ENCODE assay signal across 23 mouse cellular contexts in genomic region chr3:28612330-28612729, GRCm38 (mm10).
A peak's percentile ranks its signal among the peaks of the same experiment; 100 is the strongest.
DNase-seq lines count a peak whose midpoint lies in the region; ATAC-seq lines count a peak whose summit lies in the region.
"Had no signal": no experiment of that assay in that cellular context is flagged by ENCODE, and none has a peak within 500 bp of the region (broad histone marks: within the 10 kb centered on the region; RNA-seq: fewer than 3 reads in every experiment).

No protein-coding gene starts in this region.

- intact Hi-C loops in left cerebral cortex, postnatal 14 days (cut with DNase I) = no loop called here

- H3K9ac ChIP-seq in liver, embryonic 11.5 days (ENCODE audit: low read depth, low read length) = no peak overlapping the region
- H3K9ac ChIP-seq: heart, embryonic 13.5 days; hindbrain, embryonic 13.5 days; limb, embryonic 15.5 days; liver, embryonic 15.5 days; lung, embryonic 15.5 days had no signal

- no peaks in the 10 kb centered on the region for H3K36me3 ChIP-seq in liver, embryonic 11.5 days (ENCODE audit: control insufficient read depth, insufficient read depth, low read length)
- H3K36me3 ChIP-seq: limb, embryonic 15.5 days; liver, embryonic 15.5 days; lung, embryonic 15.5 days had no signal

- peak; percentile 40 for DNase-seq in layer of hippocampus, adult 11-12 months (ENCODE audit: low spot score)
- DNase-seq in layer of hippocampus, postnatal 10 days (ENCODE audit: low spot score in 2 of 2) = no peak
- peak; percentile 56 to 59 for DNase-seq in right cerebral cortex, adult 2 months (ENCODE audit: low spot score in 2 of 2)
- DNase-seq in right cerebral cortex, postnatal 4 days = no peak
- peak; percentile 48 to 78 for DNase-seq in left cerebral cortex, postnatal 14 days (ENCODE audit: low spot score in 2 of 2)
- DNase-seq in telencephalon, adult 2 months (ENCODE audit: low read depth, low spot score) = peak; percentile 74
- no peak for DNase-seq in testis, postnatal 14 days (ENCODE audit: low spot score)
- no peak for DNase-seq in liver, embryonic 11.5 days (ENCODE audit: low spot score)
- DNase-seq: adrenal gland, postnatal 36 days; cerebellum, adult 11 months; cerebellum, adult 9-11 months; gastrocnemius, postnatal 25 days; heart, adult 18-20 months; heart, postnatal 14 days; kidney, adult 18-20 months; kidney, postnatal 4 days; lung, postnatal 36 days had no signal

- H3K9me3 ChIP-seq in liver, embryonic 11.5 days (ENCODE audit: control insufficient read depth, low read length) = no peaks in the 10 kb centered on the region
- H3K9me3 ChIP-seq: heart, embryonic 13.5 days; hindbrain, embryonic 13.5 days; limb, embryonic 15.5 days; liver, embryonic 15.5 days; lung, embryonic 15.5 days had no signal

- H3K27me3 ChIP-seq in liver, embryonic 11.5 days (replicated peaks; ENCODE audit: control insufficient read depth, insufficient read depth, low read length) = no peaks in the 10 kb centered on the region
- H3K27me3 ChIP-seq: heart, embryonic 13.5 days; hindbrain, embryonic 13.5 days; limb, embryonic 15.5 days; liver, embryonic 15.5 days; lung, embryonic 15.5 days had no signal

- no peak overlapping the region for H3K27ac ChIP-seq in liver, embryonic 11.5 days (ENCODE audit: low read depth, low read length)
- H3K27ac ChIP-seq: heart, embryonic 13.5 days; hindbrain, embryonic 13.5 days; limb, embryonic 15.5 days; liver, embryonic 15.5 days; lung, embryonic 15.5 days had no signal

- WGBS in liver, embryonic 11.5 days = 83% methylated on average over 5 of the region's 5 CpGs

- no peaks in the 10 kb centered on the region for H3K4me1 ChIP-seq in liver, embryonic 11.5 days (replicated peaks; ENCODE audit: control insufficient read depth, insufficient read depth, low read length)
- H3K4me1 ChIP-seq: hindbrain, embryonic 13.5 days; limb, embryonic 15.5 days; liver, embryonic 15.5 days; lung, embryonic 15.5 days had no signal

- no peak for ATAC-seq in liver, embryonic 11.5 days (replicated peaks; ENCODE audit: low FRiP score)
- ATAC-seq: forebrain, embryonic 14.5 days had no signal

- H3K4me2 ChIP-seq in liver, embryonic 11.5 days = no peak overlapping the region
- H3K4me2 ChIP-seq: heart, embryonic 13.5 days; hindbrain, embryonic 13.5 days; limb, embryonic 15.5 days; liver, embryonic 15.5 days; lung, embryonic 15.5 days had no signal

- no peak overlapping the region for H3K4me3 ChIP-seq in liver, embryonic 11.5 days (ENCODE audit: low read depth, low read length)
- H3K4me3 ChIP-seq: heart, embryonic 13.5 days; hindbrain, embryonic 13.5 days; limb, embryonic 15.5 days; liver, embryonic 15.5 days; lung, embryonic 15.5 days had no signal

Comparison
In these comparisons a context has a peak if more than half of its experiments do, and no peak if none do; other contexts are left out.
1. DNase-seq: peak in layer of hippocampus, adult 11-12 months (single experiment), right cerebral cortex, adult 2 months (2 of 2), left cerebral cortex, postnatal 14 days (2 of 2) and telencephalon, adult 2 months (single experiment); none in layer of hippocampus, postnatal 10 days (0 of 2), right cerebral cortex, postnatal 4 days (single experiment), testis, postnatal 14 days (single experiment) and liver, embryonic 11.5 days (single experiment).